Mouse (Mus musculus): ENCODE measurements around the gene Gjb1.
A peak's percentile ranks its signal among the peaks of the same experiment; 100 is the strongest.

The Gjb1 gene

DNA sequence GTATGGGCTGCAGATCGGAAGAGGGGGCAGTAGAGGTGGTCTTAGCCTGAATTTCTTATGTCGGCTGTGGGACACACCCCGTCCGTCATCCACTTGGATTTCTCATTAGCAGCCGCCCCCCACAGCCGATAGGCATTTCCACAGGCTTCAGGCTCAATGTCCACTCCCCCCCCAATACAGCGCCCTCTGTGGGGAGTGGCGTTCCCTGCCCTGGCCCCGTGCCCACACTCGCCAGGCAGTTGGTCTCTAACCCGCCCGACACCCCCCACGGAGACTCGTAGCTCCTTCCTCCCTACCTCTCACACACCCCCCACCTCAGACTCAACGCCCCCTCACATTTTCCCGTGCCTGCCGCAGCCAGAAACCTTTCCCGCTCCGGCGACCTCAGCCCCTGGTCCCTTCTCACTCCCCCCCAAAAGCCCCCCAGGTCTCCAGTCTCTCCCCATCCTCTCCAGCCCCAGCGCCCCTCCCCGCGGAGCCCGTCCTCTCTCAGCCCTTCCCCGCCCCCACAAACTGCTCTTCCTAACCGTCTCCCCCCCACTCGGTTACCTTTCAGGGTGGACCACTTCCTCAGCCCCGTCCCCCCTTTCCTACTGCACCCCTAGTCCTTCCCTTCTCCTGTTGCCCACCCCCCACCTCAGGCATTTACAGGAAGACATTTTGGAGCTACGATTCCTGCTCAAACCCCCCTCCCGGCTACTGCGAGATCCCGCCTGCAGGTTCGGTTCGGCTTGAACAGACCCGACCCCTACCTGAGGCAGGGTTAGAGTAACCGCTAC lies 43.0 kb downstream of the Gjb1 start:
- DNase-seq: peak; percentile 68

DNA sequence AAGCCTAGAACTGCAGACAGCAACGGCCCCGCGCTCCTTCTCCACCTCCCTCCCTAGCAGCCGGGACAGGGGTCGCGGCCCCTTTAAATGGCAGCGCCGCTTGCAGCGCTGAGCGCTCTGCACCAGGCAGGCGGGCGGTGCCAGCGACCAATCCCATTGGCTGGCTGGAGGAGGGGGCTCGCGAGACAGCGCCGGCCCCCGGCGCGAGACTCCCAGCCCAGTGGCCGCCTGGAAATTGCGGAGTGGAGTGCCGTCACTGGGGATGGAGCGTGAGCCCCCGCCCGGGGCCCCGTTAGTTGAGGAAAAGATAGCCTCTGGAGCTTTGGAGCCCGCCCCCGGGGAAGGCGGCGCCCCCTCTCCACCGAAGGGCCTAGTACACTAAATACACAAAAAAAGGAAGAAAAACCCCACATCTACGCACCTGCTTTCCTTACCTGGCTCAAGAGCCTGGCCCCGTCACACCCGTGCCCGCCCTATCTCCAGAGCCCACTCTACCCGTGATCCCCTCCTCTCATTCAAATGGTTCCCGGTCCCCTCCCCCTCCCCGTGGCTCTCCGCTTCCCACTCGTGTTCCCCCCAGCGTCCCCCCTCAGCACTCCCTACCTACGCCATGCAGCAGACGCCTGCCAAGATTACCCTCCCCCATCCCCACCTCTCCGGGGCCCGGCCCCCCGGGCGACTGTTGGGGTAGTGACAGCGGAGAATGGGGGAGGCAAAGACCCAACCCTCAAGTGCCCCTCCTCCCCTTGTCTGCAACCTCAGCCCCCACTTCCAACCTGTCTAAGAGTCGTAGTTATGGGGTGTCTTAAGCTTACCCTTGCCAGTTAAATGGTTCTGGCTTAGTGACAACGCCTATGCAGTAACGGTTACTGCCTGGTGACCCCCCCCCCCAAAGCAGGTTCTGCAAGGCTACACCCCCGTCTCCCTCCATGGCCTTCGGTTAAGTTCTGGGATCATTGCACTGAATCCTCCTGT lies 43.8 kb downstream of the Gjb1 start:
- peak; percentile 84 for DNase-seq

DNA sequence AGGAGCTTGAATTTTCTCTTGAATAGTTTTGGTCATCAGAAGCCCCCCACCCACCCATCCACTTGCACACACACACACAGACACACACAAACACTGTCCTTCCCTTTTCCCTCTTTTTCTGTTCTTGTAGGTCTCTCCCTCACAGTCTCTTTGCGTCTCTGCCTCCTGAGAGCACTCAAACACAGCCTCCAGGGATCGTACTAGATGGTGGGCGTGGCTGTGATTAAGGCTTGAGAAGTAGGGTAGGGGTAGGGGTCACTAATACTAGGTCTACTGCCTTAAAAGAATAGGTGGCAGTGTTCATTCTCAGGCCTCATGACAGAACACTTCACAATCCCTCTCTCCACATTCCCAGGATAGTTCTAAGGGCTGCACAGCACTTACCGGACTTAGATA lies 44.5 kb downstream of the Gjb1 start, which contains the start of gene Zmym3:
TSS of gene Zmym3 (minus strand) at position 150 of the 396 bp plus-strand sequence.
- no peak for DNase-seq

DNA sequence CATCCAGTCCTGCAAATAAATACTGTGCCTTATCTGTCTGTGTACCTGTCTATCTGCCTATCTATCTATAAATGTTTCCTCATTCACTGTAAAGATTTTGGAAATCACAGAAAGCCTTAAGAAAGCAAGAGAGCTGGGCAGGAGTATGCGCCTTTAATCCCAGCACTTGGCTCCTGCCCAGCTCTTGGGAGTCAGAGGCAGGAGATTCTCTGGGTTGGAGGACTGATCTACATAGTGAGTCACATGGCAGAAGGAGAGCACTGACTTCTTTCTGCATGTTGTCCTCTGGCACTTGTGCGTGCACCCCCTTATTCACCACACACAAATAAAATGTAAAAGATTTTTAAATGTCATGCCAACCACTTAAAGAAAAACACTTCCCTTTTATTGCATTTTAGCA lies 47.3 kb downstream of the Gjb1 start:
- no peak for DNase-seq

DNA sequence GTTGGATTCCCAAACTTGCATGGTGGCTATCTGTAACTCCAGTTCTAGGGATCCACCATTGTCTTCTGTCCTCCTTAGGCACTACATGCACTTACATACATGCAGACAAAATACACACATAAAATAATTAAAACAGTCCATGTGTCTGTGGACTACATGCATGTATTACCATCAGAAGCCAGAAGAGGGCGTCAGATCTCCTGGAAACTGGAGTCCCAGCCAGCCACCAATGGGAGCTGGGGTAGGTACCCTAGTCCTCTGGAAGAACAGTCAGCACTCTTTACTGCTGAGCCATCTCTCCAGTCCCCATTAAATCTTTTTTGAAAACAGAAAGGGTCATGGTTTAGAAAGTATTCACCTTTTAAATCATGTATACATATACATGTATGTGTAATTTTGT lies 51.6 kb downstream of the Gjb1 start:
- DNase-seq: peak; percentile 41

DNA sequence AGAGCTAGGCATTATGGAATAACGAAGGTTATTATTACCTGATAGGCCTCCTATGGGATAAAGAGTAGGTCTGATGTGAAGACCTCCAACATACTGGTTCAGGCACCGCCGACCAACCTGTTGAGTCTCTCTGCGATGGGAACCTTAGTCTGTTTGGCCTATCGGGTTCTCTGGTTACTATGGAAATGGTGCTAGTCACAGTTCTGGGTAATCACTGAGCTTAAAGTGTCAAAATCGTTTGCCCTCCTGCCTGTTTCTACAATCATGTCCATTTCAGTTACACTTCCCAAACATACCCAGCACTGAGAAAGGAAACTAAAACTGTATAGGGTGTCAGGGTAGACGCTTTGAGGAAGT lies 52.6 kb downstream of the Gjb1 start:
- DNase-seq: no peak

DNA sequence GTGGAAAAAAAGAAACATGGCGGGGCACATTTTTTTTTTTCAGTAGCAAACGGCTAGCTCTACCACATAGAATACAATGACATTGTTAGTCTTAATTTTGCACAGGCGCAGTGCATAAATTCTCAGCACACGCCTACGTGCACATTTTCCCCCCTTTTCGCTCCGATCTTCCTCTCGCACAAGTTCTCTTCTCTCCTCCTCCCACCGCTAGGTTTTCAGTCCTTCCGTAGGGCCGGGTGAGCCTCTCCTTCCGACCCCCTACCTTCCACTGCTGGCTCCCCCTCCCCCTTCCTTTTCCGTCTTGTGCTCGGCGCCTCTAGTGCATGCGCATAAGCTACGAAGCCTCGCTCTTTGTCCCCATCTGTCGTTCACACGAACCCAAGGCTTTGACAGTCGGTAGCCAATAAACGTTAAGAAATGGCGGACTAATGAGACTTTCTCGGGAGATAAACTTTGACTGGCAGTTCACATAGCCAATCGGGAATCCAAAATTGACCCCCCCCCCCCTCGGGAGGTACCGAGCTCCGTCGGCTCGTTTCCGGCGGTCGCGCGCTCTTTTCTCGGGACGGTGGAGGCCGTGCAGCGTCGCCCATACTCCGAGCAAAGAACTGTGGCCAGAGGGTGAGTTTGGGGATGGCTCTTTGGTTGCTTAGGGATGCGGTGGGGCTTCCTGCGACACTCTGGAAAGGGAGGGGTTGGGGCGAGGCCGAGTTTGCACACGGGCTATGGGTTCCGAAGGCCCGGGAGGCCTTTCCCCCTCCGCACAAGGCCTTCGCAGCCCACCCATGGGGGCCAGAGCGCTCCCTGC lies 53.2 kb downstream of the Gjb1 start, which contains the start of gene Nono:
TSS of gene Nono (plus strand) at position 177 of the 808 bp plus-strand sequence.
- peak; percentile 93 for DNase-seq

DNA sequence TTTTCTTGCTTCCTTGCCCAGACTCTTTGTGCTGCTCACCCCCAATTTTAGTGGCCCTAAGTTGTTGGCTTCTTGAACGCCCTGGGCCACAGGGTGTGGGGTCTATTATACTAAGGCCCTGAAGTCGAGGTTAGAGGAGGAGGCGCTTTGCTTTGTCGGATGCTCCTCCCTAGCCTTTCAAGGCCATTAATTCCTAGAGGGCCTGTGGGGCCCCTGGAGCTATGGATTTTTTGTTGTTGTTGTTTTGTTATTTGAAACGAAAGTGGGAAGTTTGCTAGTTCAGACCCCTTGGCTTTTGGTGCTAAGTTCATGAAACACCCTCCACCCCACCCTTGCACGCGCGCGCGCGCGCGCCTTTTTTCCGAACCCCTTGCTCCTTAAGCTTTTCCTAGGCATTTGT lies 53.8 kb downstream of the Gjb1 start:
- peak; percentile 35 for DNase-seq
